Mouse (Mus musculus) intestine, postnatal 0 days (tissue): Measurements from ENCODE around the gene Grid1. TPM values are rescaled to one million over a fixed set of nuclear protein-coding genes. Genes with fewer than 3 reads are reported as not detected.

Experiments
- ATAC-seq: fragments of 200-750 bp; cut with Nextera tagmentation; 2 replicates; pipeline ENCODE4 v1.8.0; 2017; ENCODE audit warnings: mild to moderate bottlenecking, moderate TSS enrichment, moderate library complexity
- H3K27ac ChIP-seq: fragments of 300-500 bp; sonication (generic); 2 replicates; pipeline ENCODE4 v1.5.1; 2014; ENCODE audit warnings: mild to moderate bottlenecking, low read depth, low read length, moderate library complexity
- H3K27me3 ChIP-seq: fragments of 300-500 bp; sonication (generic); replicated peaks from 2 replicates; pipeline ENCODE4 v1.6.1; 2014; ENCODE audit warnings: low read length, mixed read lengths; ENCODE audit not compliant: control insufficient read depth, insufficient read depth
- H3K36me3 ChIP-seq: fragments of 300-500 bp; sonication (generic); 2 replicates; pipeline ENCODE4 v1.6.1; 2014; ENCODE audit warnings: mild to moderate bottlenecking, moderate library complexity; ENCODE audit not compliant: control insufficient read depth, insufficient read depth
- H3K4me1 ChIP-seq: fragments of 300-500 bp; sonication (generic); replicated peaks from 2 replicates; pipeline ENCODE4 v1.6.1; 2014; ENCODE audit warnings: antibody characterized with exemption, low read length, mixed read lengths; ENCODE audit not compliant: control insufficient read depth, insufficient read depth
- H3K4me2 ChIP-seq: fragments of 300-500 bp; sonication (generic); replicated peaks from 2 replicates; pipeline ENCODE4 v1.6.1; 2014; ENCODE audit warnings: low read depth, mild to moderate bottlenecking, moderate library complexity
- H3K4me3 ChIP-seq: fragments of 300-500 bp; sonication (generic); 2 replicates; pipeline ENCODE4 v1.5.1; 2014; ENCODE audit warnings: low read depth, low read length
- H3K9ac ChIP-seq: fragments of 300-500 bp; sonication (generic); 2 replicates; pipeline ENCODE4 v1.6.1; 2014; ENCODE audit warnings: mild to moderate bottlenecking, low read depth, low read length
- H3K9me3 ChIP-seq: fragments of 300-500 bp; sonication (generic); 2 replicates; pipeline ENCODE4 v1.6.1; 2016; ENCODE audit warnings: mixed run types; ENCODE audit not compliant: control insufficient read depth
- CTCF ChIP-seq: sonication (generic); IDR thresholded peaks from 2 replicates; pipeline ENCODE4 v1.5.1; 2016; ENCODE audit warnings: low read depth, mild to moderate bottlenecking, control low read depth, antibody characterized with exemption, moderate library complexity
- WGBS: fragments of 180-500 bp; shearing (Covaris S2); extraction: QIAGEN DNeasy Blood & Tissue Kit; methylation state at CpG from one replicate; pipeline ENCODE4 v1.1.7; 2014; 5-methylcytosine and 5-hydroxymethylcytosine counted together
- polyA plus RNA-seq: library from polyadenylated mRNA; unstranded; fragments of >200 nt; fragmentation: Nextera tagmentation; extraction: Ambion mirVana; gene quantifications from 2 replicates; pipeline ENCODE4 v1.2.1, GENCODE M21; 2015

Grid1 gene
- polyA plus RNA-seq, 1 experiment from 2014 or later, result 0.12 TPM

DNA sequence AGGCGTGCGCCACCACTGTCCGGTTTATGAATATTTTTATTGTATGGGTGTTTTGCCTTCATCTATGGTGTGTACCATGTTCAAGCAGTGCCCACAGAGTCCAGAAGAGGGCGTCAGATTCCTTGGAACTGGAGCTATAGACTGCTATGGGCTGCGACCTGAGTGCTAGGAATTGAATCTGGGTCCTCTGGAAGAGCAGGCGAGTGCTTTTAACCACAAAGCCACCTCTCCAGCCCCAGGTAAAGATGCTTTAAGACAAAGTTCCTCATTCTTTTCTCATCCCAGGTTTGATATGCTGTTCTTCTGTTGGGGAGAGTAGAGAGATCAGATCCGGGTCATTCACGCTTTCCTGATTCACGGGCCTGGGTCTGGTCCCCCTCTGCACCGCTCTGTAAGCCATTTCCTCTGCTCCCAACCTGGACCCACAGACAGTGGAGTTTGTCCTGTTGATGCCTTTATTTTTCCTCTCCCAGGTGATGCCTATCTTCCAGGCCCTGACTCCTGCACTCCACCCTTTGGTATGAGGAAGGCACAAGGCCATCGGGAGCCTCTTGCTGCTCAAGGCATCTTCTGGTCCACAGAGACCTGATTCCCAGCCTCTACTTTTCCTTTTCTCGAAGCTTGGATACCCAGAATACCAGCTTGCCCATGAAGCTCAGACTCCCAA lies 43.1 kb upstream of the Grid1 start:
- H3K4me3 ChIP-seq, result no peak overlapping the region
- H3K27me3 ChIP-seq, result no peaks in the 10 kb centered on the region
- no peak overlapping the region for H3K4me2 ChIP-seq
- no peaks in the 10 kb centered on the region for H3K36me3 ChIP-seq
- no peak overlapping the region for H3K27ac ChIP-seq
- 0 out of 2 replicates have a peak, but pooled peaks have one; percentile 6 for TF ChIP-seq CTCF
- peaks cover 3% of the 10 kb centered on the region; the same call in 1 of the 2 replicates for H3K4me1 ChIP-seq
- 87% methylated on average over 12 of the region's 12 CpGs for WGBS
- no peak for ATAC-seq
- H3K9me3 ChIP-seq, result 0 out of 2 replicates have a peak, but pooled peaks cover 4% of the 10 kb centered on the region
- H3K9ac ChIP-seq, result no peak overlapping the region

DNA sequence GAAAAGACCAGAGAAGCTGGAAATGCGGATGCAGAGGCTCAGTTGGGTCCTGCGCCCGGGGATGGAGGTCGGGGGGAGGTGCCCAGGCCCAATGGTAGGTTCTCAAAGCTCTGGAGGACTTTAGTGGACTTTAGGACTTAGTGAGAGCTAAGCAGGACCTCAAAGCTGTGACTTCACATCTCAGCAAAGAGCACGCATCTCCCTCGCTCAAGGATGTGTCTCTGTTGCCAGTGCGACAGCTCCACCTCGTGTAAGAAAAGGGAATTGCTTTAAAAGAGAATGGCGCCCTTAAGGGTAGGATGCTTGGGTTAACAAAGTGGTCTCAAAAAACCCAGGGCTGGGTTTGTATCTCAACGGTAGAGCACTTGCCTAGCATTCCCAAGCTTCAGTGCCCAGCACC lies 42.1 kb upstream of the Grid1 start:
- H3K9ac ChIP-seq, result no peak overlapping the region
- H3K36me3 ChIP-seq, result no peaks in the 10 kb centered on the region
- 20% methylated on average over 10 of the region's 10 CpGs for WGBS
- no peak overlapping the region for H3K4me3 ChIP-seq
- H3K9me3 ChIP-seq, result 0 out of 2 replicates have a peak, but pooled peaks cover 4% of the 10 kb centered on the region
- H3K27me3 ChIP-seq, result no peaks in the 10 kb centered on the region
- H3K4me1 ChIP-seq, result no peaks in the 10 kb centered on the region; the same call in 1 of the 2 replicates
- peak; percentile 95 for TF ChIP-seq CTCF
- H3K27ac ChIP-seq, result no peak overlapping the region
- no peak overlapping the region for H3K4me2 ChIP-seq
- no peak for ATAC-seq

DNA sequence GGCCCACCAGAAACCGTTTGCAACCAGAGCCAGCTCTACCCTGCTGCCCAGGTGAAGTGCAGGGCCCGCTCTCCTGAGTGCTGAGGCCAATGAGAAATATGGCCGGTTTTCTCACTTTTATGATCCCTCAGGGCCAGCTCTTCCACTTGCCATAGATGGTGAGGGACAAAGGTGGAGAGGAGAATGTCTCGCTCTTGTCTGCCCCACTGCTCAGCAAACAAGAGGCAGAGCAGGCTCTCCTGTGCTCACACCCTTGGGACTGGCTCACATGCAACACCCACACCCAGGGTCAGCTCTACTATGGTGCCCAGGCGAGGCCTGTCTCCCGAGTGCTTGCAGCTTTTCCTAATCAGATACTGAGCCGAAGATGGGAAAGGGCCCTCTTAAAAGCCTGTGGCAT lies 41.1 kb upstream of the Grid1 start:
- TF ChIP-seq CTCF, result no peak
- Histone ChIP-seq H3K4me3 (no peak overlapping the region), H3K27ac (no peak overlapping the region; the same call in 1 of the 2 replicates), H3K4me2 (no peak overlapping the region), H3K4me1 (no peaks in the 10 kb centered on the region), H3K9me3 (0 out of 2 replicates have a peak, but pooled peaks cover 4% of the 10 kb centered on the region), H3K27me3 (no peaks in the 10 kb centered on the region), H3K9ac (no peak overlapping the region), H3K36me3 (no peaks in the 10 kb centered on the region)
- 48% methylated on average over 7 of the region's 7 CpGs for WGBS
- peak; percentile 29 for ATAC-seq

DNA sequence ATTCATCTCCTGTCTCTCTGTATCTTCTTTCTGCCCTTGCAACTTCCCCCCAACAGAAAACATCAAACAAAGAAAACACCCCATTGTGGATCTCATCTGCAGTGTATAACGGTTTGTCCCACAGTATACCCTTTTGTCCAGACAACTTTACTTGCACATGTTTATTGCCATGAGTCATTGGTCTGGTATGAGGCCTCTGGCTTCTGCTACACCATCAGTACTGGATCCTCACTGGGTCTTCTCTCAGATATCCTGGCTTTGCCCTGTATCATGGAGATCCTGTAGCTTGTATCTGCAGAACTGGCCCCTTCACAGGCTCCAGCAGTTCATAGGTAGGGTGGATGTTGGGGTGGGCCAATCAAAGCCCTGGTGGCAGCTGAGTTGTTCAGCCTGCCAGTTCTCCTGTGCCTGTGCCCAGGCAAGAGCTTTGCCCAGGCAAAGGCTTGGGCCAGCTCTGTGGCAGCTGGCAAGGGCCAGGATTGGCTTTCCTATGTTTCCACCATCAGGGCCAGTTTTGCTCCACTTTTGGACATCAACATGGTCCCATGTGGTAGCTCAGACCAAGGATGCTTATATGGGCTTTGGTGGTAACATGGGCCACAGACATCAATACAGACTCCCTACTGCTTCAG lies 26.4 kb upstream of the Grid1 start:
- ATAC-seq, result no peak
- Histone ChIP-seq H3K9me3 (no peaks in the 10 kb centered on the region), H3K4me1 (no peaks in the 10 kb centered on the region), H3K4me2 (no peak overlapping the region), H3K9ac (no peak overlapping the region), H3K27me3 (no peaks in the 10 kb centered on the region), H3K36me3 (no peaks in the 10 kb centered on the region), H3K4me3 (no peak overlapping the region), H3K27ac (no peak overlapping the region)
- WGBS, result 38% methylated on average over 1 of the region's 1 CpGs
- no peak for TF ChIP-seq CTCF

DNA sequence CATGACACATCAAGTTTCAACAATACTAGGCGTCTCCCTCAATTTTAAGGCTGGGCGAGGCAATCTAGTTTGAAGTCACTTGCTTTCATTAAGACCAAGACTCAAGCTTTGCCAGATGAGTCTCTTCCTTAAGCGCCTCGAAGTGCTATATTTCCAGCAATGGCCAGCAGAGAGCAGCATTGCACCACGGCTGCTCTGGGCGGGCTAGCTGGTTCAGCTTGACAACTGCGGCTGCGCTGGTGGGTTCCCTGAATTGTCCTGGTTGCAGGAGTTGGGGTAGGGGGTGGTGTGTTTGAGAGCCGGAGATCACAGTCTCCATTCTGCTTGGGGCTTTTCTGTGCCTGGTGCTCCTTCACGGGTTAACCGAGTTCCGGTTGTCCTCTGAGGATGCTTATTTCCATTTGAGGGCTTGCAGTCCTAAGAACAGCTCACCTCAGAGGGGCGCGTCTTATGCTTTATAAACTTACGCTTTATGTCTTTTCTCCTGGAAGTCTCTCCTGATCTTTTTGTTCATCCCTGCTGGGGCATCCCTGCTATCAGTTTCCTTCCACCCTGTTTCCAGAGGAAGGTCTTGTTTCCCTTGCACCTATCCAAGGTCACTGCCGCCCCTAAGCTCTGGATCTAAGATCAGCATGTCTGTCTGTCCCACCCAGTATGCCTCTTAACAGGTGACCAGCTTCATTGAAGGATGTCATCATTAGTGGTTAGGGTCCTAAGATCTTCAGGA lies 9.0 kb upstream of the Grid1 start:
- Histone ChIP-seq H3K9me3 (no peaks in the 10 kb centered on the region), H3K4me2 (no peak overlapping the region), H3K27ac (no peak overlapping the region), H3K36me3 (no peaks in the 10 kb centered on the region), H3K4me3 (no peak overlapping the region), H3K9ac (no peak overlapping the region), H3K4me1 (no peaks in the 10 kb centered on the region), H3K27me3 (peaks cover 4% of the 10 kb centered on the region)
- no peak for ATAC-seq
- WGBS, result 20% methylated on average over 16 of the region's 16 CpGs
- TF ChIP-seq CTCF, result peak; percentile 97

DNA sequence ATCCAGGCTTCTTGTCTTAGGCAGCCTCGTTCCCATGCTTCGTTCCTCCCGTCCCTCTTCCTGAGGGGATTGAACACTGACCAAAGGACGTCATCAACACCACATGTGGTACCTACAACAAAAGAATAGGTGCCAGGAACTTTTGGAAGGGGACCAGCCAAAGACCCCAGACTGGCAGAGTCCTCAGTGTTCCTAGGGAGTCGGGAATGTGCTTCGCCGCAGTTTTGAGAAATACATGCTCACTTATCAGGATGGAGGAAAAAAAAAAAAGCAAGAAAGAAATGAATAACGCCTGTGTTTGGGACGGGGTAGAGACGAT lies 8.5 kb upstream of the Grid1 start:
- ATAC-seq, result no peak
- no peak for TF ChIP-seq CTCF
- Histone ChIP-seq H3K4me2 (no peak overlapping the region), H3K9ac (no peak overlapping the region), H3K27ac (no peak overlapping the region), H3K36me3 (no peaks in the 10 kb centered on the region), H3K9me3 (no peaks in the 10 kb centered on the region), H3K4me3 (no peak overlapping the region), H3K27me3 (peaks cover 10% of the 10 kb centered on the region), H3K4me1 (no peaks in the 10 kb centered on the region)
- WGBS, result 75% methylated on average over 10 of the region's 10 CpGs
